Mouse (Mus musculus) limb, embryonic 12.5 days (tissue): Measurements from ENCODE around the gene Nmi. TPM values are rescaled to one million over a fixed set of nuclear protein-coding genes. Genes with fewer than 3 reads are reported as not detected.
"Not testable (repeated sequence)": the region's sequence is repeated elsewhere in the genome, so short reads cannot be mapped to it uniquely, and the experiment has no call there.

Experiments used
- ATAC-seq: fragments of 200-750 bp; cut with Nextera tagmentation; 2 replicates; pipeline ENCODE4 v1.8.0; 2017; ENCODE audit warnings: low read depth, moderate TSS enrichment; ENCODE audit not compliant: insufficient number of reproducible peaks, insufficient read depth, low FRiP score, low TSS enrichment
- H3K27ac ChIP-seq: fragments of 300-500 bp; sonication (generic); 2 replicates; pipeline ENCODE4 v1.5.1; 2016; ENCODE audit warnings: mild to moderate bottlenecking, moderate library complexity
- H3K27me3 ChIP-seq: fragments of 300-500 bp; sonication (generic); 2 replicates; pipeline ENCODE4 v1.6.1; 2016; ENCODE audit warnings: mild to moderate bottlenecking, moderate library complexity
- H3K36me3 ChIP-seq: fragments of 300-500 bp; sonication (generic); 2 replicates; pipeline ENCODE4 v1.6.1; 2016; ENCODE audit warnings: mild to moderate bottlenecking, moderate library complexity
- H3K4me1 ChIP-seq: fragments of 300-500 bp; sonication (generic); replicated peaks from 2 replicates; pipeline ENCODE4 v1.6.1; 2016
- H3K4me2 ChIP-seq: fragments of 300-500 bp; sonication (generic); 2 replicates; pipeline ENCODE4 v1.6.1; 2016; ENCODE audit warnings: mild to moderate bottlenecking, moderate library complexity
- H3K4me3 ChIP-seq: fragments of 300-500 bp; sonication (generic); replicated peaks from 2 replicates; pipeline ENCODE4 v1.5.1; 2016; ENCODE audit warnings: mild to moderate bottlenecking
- H3K9ac ChIP-seq: fragments of 300-500 bp; sonication (generic); replicated peaks from 2 replicates; pipeline ENCODE4 v1.6.1; 2016; ENCODE audit warnings: mild to moderate bottlenecking, moderate library complexity
- H3K9me3 ChIP-seq: fragments of 300-500 bp; sonication (generic); 2 replicates; pipeline ENCODE4 v1.6.1; 2016; ENCODE audit warnings: mild to moderate bottlenecking, moderate library complexity
- WGBS: fragments of 180-500 bp; shearing (Covaris S2); methylation state at CpG from one replicate; pipeline ENCODE4 v1.1.7; 2016; 5-methylcytosine and 5-hydroxymethylcytosine counted together
- polyA plus RNA-seq: library from polyadenylated mRNA; unstranded; fragments of >200 nt; fragmentation: Nextera tagmentation; extraction: Ambion mirVana; gene quantifications from 2 replicates; pipeline ENCODE4 v1.2.1, GENCODE M21; 2016

Nmi gene
- polyA plus RNA-seq = 10.8 and 11.7 TPM in 2 replicates

GRCm38 (mm10) chr2:51973410-51973968, at the start of gene Nmi:
TSS of gene Nmi (minus strand) at chr2:51973494.
- H3K4me1 ChIP-seq = no peaks in the 10 kb centered on the region
- H3K9ac ChIP-seq = peak within 1 kb of the TSS; percentile 73
- no peaks in the 10 kb centered on the region for H3K9me3 ChIP-seq
- H3K27me3 ChIP-seq = no peaks in the 10 kb centered on the region
- peak within 1 kb of the TSS; percentile 67 for H3K4me3 ChIP-seq
- ATAC-seq = no peak
- H3K27ac ChIP-seq = peak within 1 kb of the TSS; percentile 74
- no peaks in the 10 kb centered on the region for H3K36me3 ChIP-seq
- peak within 1 kb of the TSS; percentile 63 for H3K4me2 ChIP-seq
- 79% methylated on average over 9 of the region's 9 CpGs for WGBS

GRCm38 (mm10) chr2:52016361-52016760, 43.1 kb upstream of the Nmi start:
- Histone ChIP-seq H3K9ac (no peak overlapping the region), H3K36me3 (no peaks in the 10 kb centered on the region), H3K4me2 (no peak overlapping the region), H3K9me3 (no peaks in the 10 kb centered on the region), H3K4me1 (no peaks in the 10 kb centered on the region), H3K27me3 (peaks cover 9% of the 10 kb centered on the region; the same call in 1 of the 2 replicates), H3K27ac (no peak overlapping the region), H3K4me3 (no peak overlapping the region)
- ATAC-seq = no peak
- WGBS = 54% methylated on average over 7 of the region's 7 CpGs

DNA sequence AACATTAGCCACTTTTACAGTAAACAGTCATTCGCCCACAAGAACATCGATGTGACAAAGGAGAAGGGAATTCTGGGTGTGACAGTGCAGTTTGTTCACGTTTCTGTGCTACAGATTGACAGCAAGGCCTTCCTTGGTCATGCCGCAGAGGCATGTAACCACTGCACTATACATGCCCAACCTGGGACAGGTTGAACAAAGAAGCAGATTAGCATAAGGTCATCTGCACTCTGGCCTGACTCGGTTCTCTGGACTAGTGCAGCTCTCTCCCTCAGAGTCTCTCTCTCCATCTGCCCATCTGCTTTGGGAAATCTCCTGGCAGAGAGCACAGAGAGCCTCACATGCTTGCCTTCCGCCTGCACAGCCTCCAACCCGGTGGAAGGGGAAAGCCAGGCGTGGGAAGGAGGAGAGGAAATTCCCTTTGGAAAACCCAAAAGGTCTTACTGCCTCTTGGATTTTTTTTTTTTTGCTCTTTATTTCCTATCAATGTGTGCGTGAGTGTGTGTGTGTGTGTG, 40.1 kb upstream of the Nmi start:
- Histone ChIP-seq H3K4me3 (no peak overlapping the region), H3K36me3 (no peaks in the 10 kb centered on the region), H3K4me2 (no peak overlapping the region), H3K9me3 (no peaks in the 10 kb centered on the region), H3K27ac (no peak overlapping the region), H3K27me3 (peaks cover 9% of the 10 kb centered on the region; the same call in 1 of the 2 replicates), H3K4me1 (no peaks in the 10 kb centered on the region), H3K9ac (no peak overlapping the region)
- ATAC-seq = no peak
- 78% methylated on average over 9 of the region's 9 CpGs for WGBS

DNA sequence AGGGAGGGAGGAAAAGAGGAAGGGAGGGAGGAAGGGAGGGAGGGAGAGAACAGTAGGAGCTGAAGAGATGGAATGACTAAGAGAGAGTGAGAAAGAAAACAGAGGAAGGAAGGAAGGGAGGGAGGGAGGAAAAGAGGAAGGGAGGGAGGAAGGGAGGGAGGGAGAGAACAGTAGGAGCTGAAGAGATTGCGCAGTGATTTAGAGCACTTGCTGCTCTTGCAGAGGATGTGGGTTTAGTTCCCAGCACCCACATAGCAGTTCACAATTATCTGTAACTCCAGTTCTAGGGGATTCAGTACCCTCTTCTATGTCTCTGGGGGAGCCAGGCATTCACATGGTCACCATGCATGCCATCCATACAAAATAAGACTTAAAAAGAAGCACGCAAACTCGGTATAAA, 38.5 kb upstream of the Nmi start:
- not testable (repeated sequence) for H3K4me3 ChIP-seq, H3K4me2 ChIP-seq, H3K27me3 ChIP-seq, H3K27ac ChIP-seq, H3K9ac ChIP-seq, ATAC-seq, H3K9me3 ChIP-seq, H3K4me1 ChIP-seq, H3K36me3 ChIP-seq
- WGBS = 79% methylated on average over 3 of the region's 3 CpGs

GRCm38 (mm10) chr2:52006380-52006779, 33.1 kb upstream of the Nmi start:
- no peak for ATAC-seq
- no peak overlapping the region for H3K27ac ChIP-seq
- H3K9ac ChIP-seq = no peak overlapping the region

DNA sequence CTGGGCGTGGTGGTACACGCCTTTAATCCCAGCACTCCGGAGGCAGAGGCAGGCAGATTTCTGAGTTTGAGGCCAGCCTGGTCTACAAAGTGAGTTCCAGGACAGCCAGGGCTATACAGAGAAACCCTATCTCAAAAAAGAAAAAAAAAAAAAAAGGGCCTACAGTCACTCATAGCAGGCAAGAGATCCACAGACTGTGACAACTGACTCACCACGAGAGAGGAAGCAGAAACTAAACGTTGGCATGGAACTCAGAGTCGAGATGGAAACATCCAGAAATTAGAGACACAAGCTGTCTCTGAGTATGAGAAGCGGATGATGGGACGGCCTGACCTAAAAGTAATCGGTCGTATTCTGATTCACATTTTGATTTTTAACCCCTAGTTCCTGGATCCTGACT, 29.0 kb upstream of the Nmi start:
- H3K4me1 ChIP-seq, H3K9me3 ChIP-seq, H3K9ac ChIP-seq, H3K27me3 ChIP-seq, H3K27ac ChIP-seq, H3K4me2 ChIP-seq, H3K36me3 ChIP-seq, H3K4me3 ChIP-seq, ATAC-seq: not testable (repeated sequence)
- 92% methylated on average over 10 of the region's 10 CpGs for WGBS

More at GRCm38 (mm10) chr2:52006380-52006779, 33.1 kb upstream of the Nmi start:
- 45% methylated on average over 3 of the region's 3 CpGs for WGBS
- no peaks in the 10 kb centered on the region for H3K27me3 ChIP-seq
- H3K4me1 ChIP-seq = peaks cover 10% of the 10 kb centered on the region; the same call in 1 of the 2 replicates
- no peak overlapping the region for H3K4me2 ChIP-seq
- H3K9me3 ChIP-seq = no peaks in the 10 kb centered on the region
- no peaks in the 10 kb centered on the region for H3K36me3 ChIP-seq
- no peak overlapping the region for H3K4me3 ChIP-seq

- H3K9me3 ChIP-seq = no peaks in the 10 kb centered on the region
- peaks cover 10% of the 10 kb centered on the region; the same call in 1 of the 2 replicates for H3K4me1 ChIP-seq
- H3K27me3 ChIP-seq = no peaks in the 10 kb centered on the region
- H3K4me2 ChIP-seq = no peak overlapping the region
- no peak overlapping the region for H3K27ac ChIP-seq
- no peaks in the 10 kb centered on the region for H3K36me3 ChIP-seq
- ATAC-seq = no peak
- no peak overlapping the region for H3K4me3 ChIP-seq
- WGBS = 87% methylated on average over 8 of the region's 8 CpGs
- no peak overlapping the region for H3K9ac ChIP-seq
Observed at GRCm38 (mm10) chr2:52001521-52001920, 28.2 kb upstream of the Nmi start.

DNA sequence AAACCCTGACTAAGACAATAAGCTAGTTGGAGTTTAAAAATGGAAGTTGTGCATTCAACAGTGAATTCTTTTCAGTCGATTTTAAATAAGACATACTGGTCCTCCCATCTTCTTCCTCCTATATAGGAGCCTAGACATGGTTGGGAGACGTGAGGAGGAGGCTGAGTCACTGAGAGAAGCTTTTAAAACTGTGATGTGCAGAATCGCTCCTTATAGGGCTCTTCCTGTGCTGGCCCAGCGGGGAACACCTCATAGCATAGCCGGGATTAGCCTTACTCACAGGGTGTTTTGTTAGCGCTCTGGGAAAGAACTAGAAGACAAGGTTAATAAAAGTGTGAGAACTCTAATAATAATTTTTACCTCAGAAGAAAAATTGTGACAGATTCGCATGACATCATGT, 26.7 kb upstream of the Nmi start:
- ATAC-seq = no peak
- H3K4me1 ChIP-seq = 0 out of 2 replicates have a peak, but pooled peaks cover under 1% of the 10 kb centered on the region

DNA sequence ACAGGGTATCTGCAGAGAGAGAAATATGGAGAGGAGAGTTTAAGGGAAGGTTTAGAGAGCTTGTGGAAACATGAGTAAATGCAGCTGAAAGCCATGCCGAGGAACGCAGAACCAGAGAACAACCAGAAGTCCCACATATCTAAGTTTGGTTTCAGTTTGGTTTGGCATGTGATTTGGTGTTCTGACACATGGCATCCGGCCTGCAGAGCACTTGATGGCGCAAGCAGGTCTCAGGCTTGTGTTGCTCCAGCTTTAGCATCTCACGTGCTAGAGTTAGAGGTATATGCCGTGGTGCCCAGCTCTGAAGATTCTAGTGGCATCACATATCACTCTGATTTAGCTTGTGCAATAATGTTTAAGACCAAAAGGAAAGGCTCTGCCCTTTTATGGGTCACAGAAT, 18.2 kb upstream of the Nmi start:
- no peak overlapping the region for H3K9ac ChIP-seq
- no peaks in the 10 kb centered on the region for H3K4me1 ChIP-seq
- 90% methylated on average over 6 of the region's 6 CpGs for WGBS
- H3K9me3 ChIP-seq = no peaks in the 10 kb centered on the region
- H3K27me3 ChIP-seq = no peaks in the 10 kb centered on the region
- no peak overlapping the region for H3K4me2 ChIP-seq
- no peaks in the 10 kb centered on the region for H3K36me3 ChIP-seq
- H3K4me3 ChIP-seq = no peak overlapping the region
- no peak for ATAC-seq
- no peak overlapping the region for H3K27ac ChIP-seq

More for the DNA sequence above, 26.7 kb upstream of the Nmi start:
- Histone ChIP-seq H3K36me3 (no peaks in the 10 kb centered on the region), H3K27me3 (no peaks in the 10 kb centered on the region), H3K9me3 (no peaks in the 10 kb centered on the region), H3K4me3 (no peak overlapping the region), H3K9ac (no peak overlapping the region), H3K4me2 (no peak overlapping the region), H3K27ac (no peak overlapping the region)
- 56% methylated on average over 7 of the region's 7 CpGs for WGBS

- no peaks in the 10 kb centered on the region for H3K4me1 ChIP-seq
- no peaks in the 10 kb centered on the region for H3K36me3 ChIP-seq
- 80% methylated on average over 2 of the region's 2 CpGs for WGBS
- no peak overlapping the region for H3K4me2 ChIP-seq
- no peak overlapping the region for H3K4me3 ChIP-seq
- no peak overlapping the region for H3K9ac ChIP-seq
- no peaks in the 10 kb centered on the region for H3K9me3 ChIP-seq
- ATAC-seq = no peak
- no peak overlapping the region for H3K27ac ChIP-seq
- no peaks in the 10 kb centered on the region for H3K27me3 ChIP-seq
Observed at GRCm38 (mm10) chr2:51989559-51989958, 16.3 kb upstream of the Nmi start.

GRCm38 (mm10) chr2:51986695-51987094, 13.4 kb upstream of the Nmi start:
- no peaks in the 10 kb centered on the region for H3K9me3 ChIP-seq
- no peak overlapping the region for H3K27ac ChIP-seq
- 92% methylated on average over 5 of the region's 5 CpGs for WGBS
- no peak for ATAC-seq
- no peak overlapping the region for H3K9ac ChIP-seq
- H3K4me2 ChIP-seq = no peak overlapping the region
- no peaks in the 10 kb centered on the region for H3K4me1 ChIP-seq
- no peaks in the 10 kb centered on the region for H3K27me3 ChIP-seq
- no peaks in the 10 kb centered on the region for H3K36me3 ChIP-seq
- H3K4me3 ChIP-seq = no peak overlapping the region

- 78% methylated on average over 9 of the region's 9 CpGs for WGBS
- Histone ChIP-seq H3K36me3 (no peaks in the 10 kb centered on the region), H3K9me3 (no peaks in the 10 kb centered on the region), H3K9ac (no peak overlapping the region), H3K4me2 (no peak overlapping the region), H3K27ac (no peak overlapping the region), H3K4me1 (no peaks in the 10 kb centered on the region), H3K4me3 (no peak overlapping the region), H3K27me3 (no peaks in the 10 kb centered on the region)
- no peak for ATAC-seq
Observed at GRCm38 (mm10) chr2:51986157-51986556, 12.9 kb upstream of the Nmi start.
